Mouse (Mus musculus): ENCODE data around the gene Swt1.

GRCm38 (mm10) chr1:151449866-151450265 is 21.6 kb upstream of the Swt1 start:
- TF ChIP-seq CTCF (IDR thresholded peaks at IDR 0.05; ENCODE audit: low read depth) (no peak), EP300 (IDR thresholded peaks at IDR 0.05; ENCODE audit: low read depth) (no peak)
